Mouse (Mus musculus) midbrain, embryonic 16.5 days (tissue): Measurements from ENCODE around the gene Clmp. TPM values are rescaled to one million over a fixed set of nuclear protein-coding genes. Genes with fewer than 3 reads are reported as not detected.
A peak's percentile ranks its signal among the peaks of the same experiment; 100 is the strongest.

ENCODE experiments used
- ATAC-seq: fragments of 200-750 bp; cut with Nextera tagmentation; 2 replicates; pipeline ENCODE4 v1.8.0; 2017; ENCODE audit warnings: moderate TSS enrichment
- H3K27ac ChIP-seq: fragments of 300-500 bp; sonication (generic); 2 replicates; pipeline ENCODE4 v1.5.1; 2014; ENCODE audit warnings: mild to moderate bottlenecking, low read length, mixed read lengths
- H3K27me3 ChIP-seq: fragments of 300-500 bp; sonication (generic); 2 replicates; pipeline ENCODE4 v1.6.1; 2014; ENCODE audit warnings: low read depth, low read length, mixed read lengths; ENCODE audit not compliant: control insufficient read depth, insufficient read depth
- H3K36me3 ChIP-seq: fragments of 300-500 bp; sonication (generic); 2 replicates; pipeline ENCODE4 v1.6.1; 2014; ENCODE audit warnings: mild to moderate bottlenecking, low read length, moderate library complexity, mixed read lengths; ENCODE audit not compliant: control insufficient read depth, insufficient read depth
- H3K4me1 ChIP-seq: fragments of 300-500 bp; sonication (generic); 2 replicates; pipeline ENCODE4 v1.6.1; 2014; ENCODE audit warnings: mild to moderate bottlenecking, low read length, mixed read lengths; ENCODE audit not compliant: control insufficient read depth, insufficient read depth
- H3K4me2 ChIP-seq: fragments of 300-500 bp; sonication (generic); 2 replicates; pipeline ENCODE4 v1.6.1; 2014; ENCODE audit warnings: mild to moderate bottlenecking, low read length, mixed read lengths
- H3K4me3 ChIP-seq: fragments of 300-500 bp; sonication (generic); 2 replicates; pipeline ENCODE4 v1.5.1; 2014; ENCODE audit warnings: low read depth, mild to moderate bottlenecking, low read length, moderate library complexity, mixed read lengths
- H3K9ac ChIP-seq: fragments of 300-500 bp; sonication (generic); 2 replicates; pipeline ENCODE4 v1.6.1; 2014; ENCODE audit warnings: low read depth, low read length, mixed read lengths
- H3K9me3 ChIP-seq: fragments of 300-500 bp; sonication (generic); replicated peaks from 2 replicates; pipeline ENCODE4 v1.6.1; 2014; ENCODE audit warnings: mild to moderate bottlenecking, low read length, mixed read lengths; ENCODE audit not compliant: control insufficient read depth, poor library complexity, severe bottlenecking
- WGBS: fragments of 180-500 bp; shearing (Covaris S2); extraction: QIAGEN DNeasy Blood & Tissue Kit; methylation state at CpG from one replicate; pipeline ENCODE4 v1.1.7; 2014; 5-methylcytosine and 5-hydroxymethylcytosine counted together
- polyA plus RNA-seq: library from polyadenylated mRNA; unstranded; fragments of >200 nt; fragmentation: Nextera tagmentation; extraction: Ambion mirVana; gene quantifications from 2 replicates; pipeline ENCODE4 v1.2.1, GENCODE M21; 2015

Clmp gene
- polyA plus RNA-seq, 1 experiment from 2014 or later, result 50.9 TPM

GRCm38 (mm10) chr9:40717875-40718185, 32.1 kb downstream of the Clmp start:
- Histone ChIP-seq H3K27me3 (no peaks in the 10 kb centered on the region), H3K36me3 (no peaks in the 10 kb centered on the region), H3K4me2 (no peak overlapping the region), H3K4me1 (0 out of 2 replicates have a peak, but pooled peaks cover 2% of the 10 kb centered on the region), H3K27ac (no peak overlapping the region), H3K9ac (no peak overlapping the region), H3K4me3 (no peak overlapping the region), H3K9me3 (no peaks in the 10 kb centered on the region)
- ATAC-seq, result no peak
- WGBS, result 40% methylated on average over 7 of the region's 7 CpGs

- ATAC-seq, result no peak; the same call in 1 of the 2 replicates
- Histone ChIP-seq H3K4me1 (0 out of 2 replicates have a peak, but pooled peaks cover 2% of the 10 kb centered on the region), H3K27me3 (no peaks in the 10 kb centered on the region), H3K4me3 (no peak overlapping the region), H3K36me3 (no peaks in the 10 kb centered on the region), H3K4me2 (no peak overlapping the region), H3K9ac (no peak overlapping the region), H3K9me3 (no peaks in the 10 kb centered on the region), H3K27ac (no peak overlapping the region)
- 51% methylated on average over 7 of the region's 7 CpGs for WGBS
These were observed 35.1 kb downstream of the Clmp start for GRCm38 (mm10) chr9:40720881-40721280.

GRCm38 (mm10) chr9:40723311-40723772, 37.6 kb downstream of the Clmp start:
- H3K9me3 ChIP-seq, result no peaks in the 10 kb centered on the region
- no peaks in the 10 kb centered on the region for H3K27me3 ChIP-seq
- H3K4me1 ChIP-seq, result 0 out of 2 replicates have a peak, but pooled peaks cover 2% of the 10 kb centered on the region
- no peaks in the 10 kb centered on the region for H3K36me3 ChIP-seq
- no peak overlapping the region for H3K4me2 ChIP-seq
- no peak overlapping the region for H3K9ac ChIP-seq
- no peak overlapping the region for H3K27ac ChIP-seq
- no peak overlapping the region for H3K4me3 ChIP-seq
- ATAC-seq, result no peak
- 58% methylated on average over 2 of the region's 2 CpGs for WGBS

- no peaks in the 10 kb centered on the region for H3K36me3 ChIP-seq
- 40% methylated on average over 5 of the region's 5 CpGs for WGBS
- no peak for ATAC-seq
These were observed 39.2 kb downstream of the Clmp start for GRCm38 (mm10) chr9:40724978-40725377.

GRCm38 (mm10) chr9:40727140-40727823, 41.5 kb downstream of the Clmp start:
- H3K9ac ChIP-seq, result no peak overlapping the region
- H3K4me2 ChIP-seq, result no peak overlapping the region
- 79% methylated on average over 4 of the region's 4 CpGs for WGBS
- no peak overlapping the region for H3K4me3 ChIP-seq
- no peak overlapping the region for H3K27ac ChIP-seq
- peaks cover 13% of the 10 kb centered on the region for H3K4me1 ChIP-seq
- ATAC-seq, result no peak
- H3K9me3 ChIP-seq, result no peaks in the 10 kb centered on the region
- no peaks in the 10 kb centered on the region for H3K27me3 ChIP-seq
- no peaks in the 10 kb centered on the region for H3K36me3 ChIP-seq

More at GRCm38 (mm10) chr9:40724978-40725377, 39.2 kb downstream of the Clmp start:
- H3K9ac ChIP-seq, result no peak overlapping the region
- no peak overlapping the region for H3K4me3 ChIP-seq
- no peak overlapping the region for H3K27ac ChIP-seq
- no peaks in the 10 kb centered on the region for H3K27me3 ChIP-seq
- H3K4me2 ChIP-seq, result no peak overlapping the region
- H3K4me1 ChIP-seq, result 0 out of 2 replicates have a peak, but pooled peaks cover 2% of the 10 kb centered on the region
- no peaks in the 10 kb centered on the region for H3K9me3 ChIP-seq

GRCm38 (mm10) chr9:40727824-40728495, 42.2 kb downstream of the Clmp start:
- ATAC-seq, result no peak
- 85% methylated on average over 7 of the region's 7 CpGs for WGBS
- no peaks in the 10 kb centered on the region for H3K36me3 ChIP-seq
- no peaks in the 10 kb centered on the region for H3K27me3 ChIP-seq
- no peak overlapping the region for H3K4me3 ChIP-seq
- H3K4me2 ChIP-seq, result no peak overlapping the region
- no peak overlapping the region for H3K9ac ChIP-seq
- no peaks in the 10 kb centered on the region for H3K9me3 ChIP-seq
- no peak overlapping the region for H3K27ac ChIP-seq
- peaks cover 13% of the 10 kb centered on the region for H3K4me1 ChIP-seq

- peak; percentile 46 for ATAC-seq
- Histone ChIP-seq H3K9me3 (no peaks in the 10 kb centered on the region), H3K4me2 (peak overlapping the region; percentile 52), H3K4me3 (peak overlapping the region; percentile 26), H3K4me1 (peaks cover 13% of the 10 kb centered on the region), H3K27ac (peak overlapping the region; percentile 80), H3K27me3 (no peaks in the 10 kb centered on the region), H3K9ac (peak overlapping the region; percentile 35), H3K36me3 (no peaks in the 10 kb centered on the region)
- WGBS, result 57% methylated on average over 12 of the region's 12 CpGs
These were observed 44.5 kb downstream of the Clmp start for GRCm38 (mm10) chr9:40730302-40730700.

- ATAC-seq, result peak; percentile 74
- under 1% methylated on average over 35 of the region's 35 CpGs for WGBS
- peaks cover 13% of the 10 kb centered on the region for H3K4me1 ChIP-seq
- H3K9ac ChIP-seq, result peak overlapping the region; percentile 35
- peak overlapping the region; percentile 52 for H3K4me2 ChIP-seq
- no peaks in the 10 kb centered on the region for H3K9me3 ChIP-seq
- H3K36me3 ChIP-seq, result no peaks in the 10 kb centered on the region
- H3K27me3 ChIP-seq, result no peaks in the 10 kb centered on the region
- H3K27ac ChIP-seq, result peak overlapping the region; percentile 80
- peak overlapping the region; percentile 26 for H3K4me3 ChIP-seq
These were observed 45.2 kb downstream of the Clmp start for GRCm38 (mm10) chr9:40730701-40731590.
